Mouse (Mus musculus): Measurements from ENCODE around the gene Lins1. TPM values are rescaled to one million over a fixed set of nuclear protein-coding genes. Genes with fewer than 3 reads are reported as not detected.

The Lins1 gene
- polyA plus RNA-seq, 1 experiment, result 1.1 TPM

DNA sequence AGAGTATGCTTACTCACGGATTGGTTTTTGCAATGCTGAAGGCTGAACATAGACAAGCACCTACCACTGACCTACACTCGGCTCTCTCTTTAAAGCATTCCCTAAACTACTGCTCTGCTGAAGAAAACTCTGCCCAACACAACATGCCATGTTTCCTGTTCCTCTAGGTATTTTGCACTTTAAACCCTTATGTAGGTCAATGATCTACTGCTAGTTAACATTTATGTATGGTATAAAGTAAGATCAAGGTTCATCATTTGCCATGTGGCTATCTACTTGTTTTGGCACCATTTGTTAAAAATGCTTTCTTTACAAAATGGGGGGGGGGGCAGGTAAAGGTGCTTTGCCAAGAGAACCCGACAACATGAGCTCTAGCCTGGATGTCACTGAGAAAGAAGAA lies 26.1 kb upstream of the Lins1 start:
- H3K27me3 ChIP-seq (replicated peaks), result no peaks in the 10 kb centered on the region
- H3K9me3 ChIP-seq, result no peaks in the 10 kb centered on the region
- H3K4me3 ChIP-seq (replicated peaks), result no peak overlapping the region
- peaks cover 34% of the 10 kb centered on the region for H3K4me1 ChIP-seq
- TF ChIP-seq FLI1 (IDR thresholded peaks at IDR 0.05; ENCODE audit: low read length) (no peak), GATA1 (IDR thresholded peaks at IDR 0.05; ENCODE audit: borderline replicate concordance, low read length) (no peak)
- peaks cover 61% of the 10 kb centered on the region for H3K36me3 ChIP-seq (replicated peaks; ENCODE audit: low read length)

- TF ChIP-seq GATA1 (IDR thresholded peaks at IDR 0.05; ENCODE audit: borderline replicate concordance, low read length) (no peak), FLI1 (IDR thresholded peaks at IDR 0.05; ENCODE audit: low read length) (no peak)
- Histone ChIP-seq H3K36me3 (replicated peaks; ENCODE audit: low read length) (peaks cover 61% of the 10 kb centered on the region), H3K27me3 (replicated peaks) (no peaks in the 10 kb centered on the region), H3K4me1 (peaks cover 22% of the 10 kb centered on the region), H3K9me3 (no peaks in the 10 kb centered on the region), H3K4me3 (replicated peaks) (no peak overlapping the region)
Observed at GRCm38 (mm10) chr7:66667064-66667463, 22.6 kb upstream of the Lins1 start.

DNA sequence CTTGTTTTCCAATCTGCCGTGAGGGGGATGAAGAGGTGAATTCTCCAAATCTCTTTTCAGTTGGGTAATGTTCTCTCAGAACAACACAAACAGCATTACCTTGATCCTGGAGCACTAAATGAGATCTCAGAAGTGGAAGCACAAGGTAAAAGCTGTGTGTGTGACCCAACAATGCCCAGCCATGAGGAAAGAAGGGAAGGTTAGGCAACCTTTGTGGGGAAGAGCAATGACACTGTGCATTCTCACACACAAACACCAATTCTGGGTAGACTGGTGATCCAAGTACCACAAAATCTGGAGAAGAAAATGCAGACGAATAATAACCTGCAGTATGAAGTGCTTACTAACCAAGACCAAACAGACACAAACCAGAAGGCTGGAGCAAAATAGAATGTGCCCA lies 13.9 kb upstream of the Lins1 start:
- TF ChIP-seq FLI1 (IDR thresholded peaks at IDR 0.05; ENCODE audit: low read length) (no peak), GATA1 (IDR thresholded peaks at IDR 0.05; ENCODE audit: borderline replicate concordance, low read length) (no peak)
- peaks cover 10% of the 10 kb centered on the region for H3K4me1 ChIP-seq
- H3K27me3 ChIP-seq (replicated peaks), result no peaks in the 10 kb centered on the region
- H3K36me3 ChIP-seq (replicated peaks; ENCODE audit: low read length), result peaks cover 100% of the 10 kb centered on the region
- no peaks in the 10 kb centered on the region for H3K9me3 ChIP-seq
- H3K4me3 ChIP-seq (replicated peaks), result no peak overlapping the region

DNA sequence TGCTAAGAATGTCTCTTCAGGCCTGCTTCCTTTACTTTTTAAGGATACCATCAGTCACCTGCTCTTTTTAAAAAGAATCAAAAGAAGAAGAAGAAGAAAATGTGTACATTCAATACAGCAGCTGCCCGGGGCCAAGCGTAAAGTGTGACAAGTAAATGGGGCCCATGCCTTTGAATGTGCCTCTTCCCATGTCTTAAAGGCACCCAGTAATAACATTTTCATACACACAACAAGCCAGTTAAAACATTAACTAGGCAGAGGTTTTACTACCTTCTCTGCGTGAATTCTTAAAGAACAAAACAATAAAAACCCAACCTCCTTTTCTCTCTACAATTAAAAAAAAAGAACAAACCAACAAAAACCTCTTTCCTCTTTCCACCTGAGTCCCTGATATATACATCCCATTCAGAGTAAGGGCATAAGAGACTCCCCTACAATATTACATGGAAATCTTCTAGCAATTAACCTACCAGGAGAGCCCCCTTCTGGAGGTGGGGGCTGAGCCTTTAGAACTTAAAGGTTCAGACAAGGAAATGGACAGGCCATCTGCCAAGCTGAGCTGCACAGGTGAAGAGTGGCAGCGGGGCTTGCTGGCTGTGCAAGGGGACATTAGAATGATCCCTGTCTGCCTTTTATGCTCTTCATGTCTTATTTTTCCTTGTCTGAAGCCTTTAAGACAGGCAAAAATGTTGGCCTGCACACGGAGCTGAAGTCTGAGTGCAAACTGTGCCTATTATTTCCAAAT lies 7.4 kb upstream of the Lins1 start:
- H3K4me3 ChIP-seq (replicated peaks), result no peak overlapping the region
- no peaks in the 10 kb centered on the region for H3K9me3 ChIP-seq
- TF ChIP-seq FLI1 (IDR thresholded peaks at IDR 0.05; ENCODE audit: low read length), result no peak
- no peak for TF ChIP-seq GATA1 (IDR thresholded peaks at IDR 0.05; ENCODE audit: borderline replicate concordance, low read length)
- H3K27me3 ChIP-seq (replicated peaks), result no peaks in the 10 kb centered on the region
- H3K36me3 ChIP-seq (replicated peaks; ENCODE audit: low read length), result peaks cover 92% of the 10 kb centered on the region
- no peaks in the 10 kb centered on the region; the same call in 1 of the 2 replicates for H3K4me1 ChIP-seq

DNA sequence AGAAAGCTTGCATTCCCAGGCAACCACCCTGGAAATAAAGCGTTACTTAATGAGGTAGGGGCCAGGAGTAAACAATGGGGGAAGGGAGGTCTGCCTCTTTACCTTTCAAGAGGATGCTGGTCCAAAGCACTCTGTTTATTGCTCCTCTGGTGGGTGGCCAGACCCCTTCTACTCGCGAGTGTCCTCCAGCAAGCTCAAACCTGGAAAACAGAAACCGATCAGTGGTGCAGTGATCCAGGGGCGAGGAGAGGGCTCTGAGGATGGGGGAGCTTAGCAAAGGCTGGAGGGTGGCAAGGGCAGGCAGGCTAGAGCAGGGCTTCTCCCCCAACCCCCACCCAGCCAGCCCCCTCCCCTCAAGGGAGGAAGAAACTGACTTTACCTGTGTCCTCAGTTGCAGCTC lies 968 bp upstream of the Lins1 start:
- peaks cover 28% of the 10 kb centered on the region for H3K4me1 ChIP-seq
- no peak for TF ChIP-seq GATA1 (IDR thresholded peaks at IDR 0.05; ENCODE audit: borderline replicate concordance, low read length)
- no peak for TF ChIP-seq FLI1 (IDR thresholded peaks at IDR 0.05; ENCODE audit: low read length)
- peak overlapping the region; percentile 100 for H3K4me3 ChIP-seq (replicated peaks)
- H3K36me3 ChIP-seq (replicated peaks; ENCODE audit: low read length), result peaks cover 30% of the 10 kb centered on the region
- no peaks in the 10 kb centered on the region for H3K27me3 ChIP-seq (replicated peaks)
- H3K9me3 ChIP-seq, result no peaks in the 10 kb centered on the region

GRCm38 (mm10) chr7:66689294-66689619 lies 432 bp upstream of the Lins1 start, which contains the start of gene Asb7:
Gene Asb7, minus strand, starts transcription at chr7:66689596.
- TF ChIP-seq FLI1 (IDR thresholded peaks at IDR 0.05; ENCODE audit: low read length), result no peak
- TF ChIP-seq GATA1 (IDR thresholded peaks at IDR 0.05; ENCODE audit: borderline replicate concordance, low read length), result no peak

GRCm38 (mm10) chr7:66694467-66694866 lies 4.8 kb downstream of the Lins1 start:
- H3K27me3 ChIP-seq (replicated peaks), result no peaks in the 10 kb centered on the region
- no peak overlapping the region for H3K4me3 ChIP-seq (replicated peaks)
- peaks cover 30% of the 10 kb centered on the region for H3K36me3 ChIP-seq (replicated peaks; ENCODE audit: low read length)
- TF ChIP-seq GATA1 (IDR thresholded peaks at IDR 0.05; ENCODE audit: borderline replicate concordance, low read length), result no peak
- TF ChIP-seq FLI1 (IDR thresholded peaks at IDR 0.05; ENCODE audit: low read length), result no peak
- peaks cover 45% of the 10 kb centered on the region for H3K4me1 ChIP-seq
- no peaks in the 10 kb centered on the region for H3K9me3 ChIP-seq

More at GRCm38 (mm10) chr7:66689294-66689619, 432 bp upstream of the Lins1 start, which contains the start of gene Asb7:
- H3K36me3 ChIP-seq (replicated peaks; ENCODE audit: low read length), result peaks cover 31% of the 10 kb centered on the region
- no peaks in the 10 kb centered on the region for H3K27me3 ChIP-seq (replicated peaks)
- no peaks in the 10 kb centered on the region for H3K9me3 ChIP-seq
- peak within 1 kb of the TSS; percentile 100 for H3K4me3 ChIP-seq (replicated peaks)
- peaks cover 28% of the 10 kb centered on the region for H3K4me1 ChIP-seq

DNA sequence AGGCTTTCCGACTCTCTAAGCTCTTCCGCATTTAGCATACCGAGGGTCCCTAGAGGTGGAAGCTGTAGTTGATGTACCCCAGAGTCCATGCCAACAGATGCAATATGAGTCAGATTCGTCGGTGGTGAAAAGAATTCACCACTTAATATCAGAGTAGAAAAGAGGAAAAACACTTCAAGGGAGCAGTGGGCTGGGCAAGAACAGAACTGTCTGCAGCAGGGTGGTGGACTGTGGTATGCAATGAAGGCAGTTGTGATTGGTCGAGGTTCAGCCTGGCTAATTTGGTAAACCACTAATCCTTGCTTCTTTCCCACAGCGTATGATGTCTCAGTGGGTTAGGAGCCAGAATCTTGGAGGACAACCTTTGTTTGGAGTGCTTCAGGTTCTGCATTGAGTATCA lies 13.0 kb downstream of the Lins1 start:
- TF ChIP-seq FLI1 (IDR thresholded peaks at IDR 0.05; ENCODE audit: low read length) (no peak), GATA1 (IDR thresholded peaks at IDR 0.05; ENCODE audit: borderline replicate concordance, low read length) (no peak)
- H3K36me3 ChIP-seq (replicated peaks; ENCODE audit: low read length), result peaks cover 76% of the 10 kb centered on the region

GRCm38 (mm10) chr7:66704631-66705030 lies 14.9 kb downstream of the Lins1 start:
- peaks cover 21% of the 10 kb centered on the region for H3K4me1 ChIP-seq
- no peaks in the 10 kb centered on the region for H3K27me3 ChIP-seq (replicated peaks)
- TF ChIP-seq FLI1 (IDR thresholded peaks at IDR 0.05; ENCODE audit: low read length), result no peak
- TF ChIP-seq GATA1 (IDR thresholded peaks at IDR 0.05; ENCODE audit: borderline replicate concordance, low read length), result no peak
- no peaks in the 10 kb centered on the region for H3K9me3 ChIP-seq
- peaks cover 78% of the 10 kb centered on the region for H3K36me3 ChIP-seq (replicated peaks; ENCODE audit: low read length)
- no peak overlapping the region for H3K4me3 ChIP-seq (replicated peaks)

More for the DNA sequence above, 13.0 kb downstream of the Lins1 start:
- peaks cover 31% of the 10 kb centered on the region for H3K4me1 ChIP-seq
- no peak overlapping the region for H3K4me3 ChIP-seq (replicated peaks)
- H3K9me3 ChIP-seq, result no peaks in the 10 kb centered on the region
- no peaks in the 10 kb centered on the region for H3K27me3 ChIP-seq (replicated peaks)

DNA sequence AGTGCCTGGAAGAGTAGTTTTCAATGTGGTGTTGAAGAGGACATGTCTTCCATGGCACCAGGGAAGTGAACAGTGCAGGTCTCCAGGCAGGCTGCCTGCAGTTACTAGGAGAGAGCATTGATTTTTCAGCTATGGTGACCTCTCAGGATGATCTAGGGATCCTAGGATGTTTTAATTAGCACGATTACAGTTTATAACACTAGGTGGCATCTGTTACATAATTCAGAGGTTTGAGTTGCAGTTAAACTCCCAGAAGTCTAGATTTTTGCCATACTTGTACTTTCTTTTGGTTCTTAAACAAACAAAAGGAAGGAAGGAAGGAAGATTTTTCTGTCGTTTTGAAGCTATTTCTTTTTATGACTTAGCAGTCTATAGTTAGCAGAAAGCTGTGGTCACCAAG lies 21.5 kb downstream of the Lins1 start:
- TF ChIP-seq FLI1 (IDR thresholded peaks at IDR 0.05; ENCODE audit: low read length) (no peak), GATA1 (IDR thresholded peaks at IDR 0.05; ENCODE audit: borderline replicate concordance, low read length) (no peak)
- Histone ChIP-seq H3K9me3 (no peaks in the 10 kb centered on the region), H3K36me3 (replicated peaks; ENCODE audit: low read length) (peaks cover 84% of the 10 kb centered on the region), H3K4me1 (peaks cover 7% of the 10 kb centered on the region), H3K4me3 (replicated peaks) (no peak overlapping the region), H3K27me3 (replicated peaks) (no peaks in the 10 kb centered on the region)
